Mouse (Mus musculus): Measurements from ENCODE around the gene Unc5cl.
"Not testable (repeated sequence)": the region's sequence is repeated elsewhere in the genome, so short reads cannot be mapped to it uniquely, and the experiment has no call there.

The Unc5cl gene

GRCm38 (mm10) chr17:48467395-48468231 is 12.9 kb downstream of the Unc5cl start:
- peak; percentile 88 to 93 for DNase-seq

- DNase-seq = not testable (repeated sequence)
Observed at GRCm38 (mm10) chr17:48474282-48474681, 19.6 kb downstream of the Unc5cl start.

- peak in 1 of 2 experiments; percentile 11 for DNase-seq
Observed at GRCm38 (mm10) chr17:48475444-48475843, 20.7 kb downstream of the Unc5cl start.

GRCm38 (mm10) chr17:48479952-48480351 is 25.3 kb downstream of the Unc5cl start:
- no peak for DNase-seq

- no peak for DNase-seq
Observed at GRCm38 (mm10) chr17:48483764-48484163, 29.1 kb downstream of the Unc5cl start.

- DNase-seq = no peak
Observed at GRCm38 (mm10) chr17:48484191-48484590, 29.5 kb downstream of the Unc5cl start.

GRCm38 (mm10) chr17:48489466-48489865 is 34.8 kb downstream of the Unc5cl start:
- no peak for DNase-seq

- DNase-seq = no peak
Observed at GRCm38 (mm10) chr17:48492621-48493020, 37.9 kb downstream of the Unc5cl start.

GRCm38 (mm10) chr17:48493582-48493981 is 38.9 kb downstream of the Unc5cl start:
- DNase-seq = no peak

GRCm38 (mm10) chr17:48493986-48494385 is 39.3 kb downstream of the Unc5cl start:
- DNase-seq = no peak

GRCm38 (mm10) chr17:48497986-48498385 is 43.3 kb downstream of the Unc5cl start:
- no peak for DNase-seq

- no peak for DNase-seq
Observed at GRCm38 (mm10) chr17:48500846-48501445, 46.2 kb downstream of the Unc5cl start.

GRCm38 (mm10) chr17:48505006-48505405 is 50.3 kb downstream of the Unc5cl start:
- no peak for DNase-seq

- DNase-seq = no peak
Observed at GRCm38 (mm10) chr17:48506986-48507385, 52.3 kb downstream of the Unc5cl start.

GRCm38 (mm10) chr17:48509596-48509995 is 54.9 kb downstream of the Unc5cl start:
- DNase-seq = no peak

- DNase-seq = no peak
Observed at GRCm38 (mm10) chr17:48512614-48513281, 58.0 kb downstream of the Unc5cl start.

GRCm38 (mm10) chr17:48514613-48515012 is 59.9 kb downstream of the Unc5cl start:
- DNase-seq = no peak

GRCm38 (mm10) chr17:48519046-48519445 is 64.3 kb downstream of the Unc5cl start:
- no peak for DNase-seq

GRCm38 (mm10) chr17:48520352-48520751 is 65.7 kb downstream of the Unc5cl start:
- peak in 1 of 2 experiments; percentile 23 for DNase-seq

GRCm38 (mm10) chr17:48523056-48523455 is 68.4 kb downstream of the Unc5cl start:
- no peak for DNase-seq

GRCm38 (mm10) chr17:48533844-48534705 is 79.4 kb downstream of the Unc5cl start:
- no peak for DNase-seq

GRCm38 (mm10) chr17:48538328-48538727 is 83.6 kb downstream of the Unc5cl start:
- DNase-seq = no peak

GRCm38 (mm10) chr17:48539326-48539725 is 84.6 kb downstream of the Unc5cl start:
- DNase-seq = no peak

All from cerebellum, adult 18-20 months (tissue).